Mouse (Mus musculus): Measurements from ENCODE around the gene Comp.

Comp gene

GRCm38 (mm10) chr8:70373397-70374317, at the start of gene Comp:
Gene Comp, plus strand, starts transcription at chr8:70373558.
- no peak for DNase-seq (ENCODE audit: low read depth, low spot score)

GRCm38 (mm10) chr8:70323716-70324115, 49.6 kb upstream of the Comp start:
- no peak for DNase-seq (ENCODE audit: low read depth, low spot score)

- DNase-seq (ENCODE audit: low read depth, low spot score) = no peak
Measured at GRCm38 (mm10) chr8:70327512-70327911, 45.8 kb upstream of the Comp start.

GRCm38 (mm10) chr8:70329124-70329834, 44.1 kb upstream of the Comp start, which contains the start of gene Gdf1:
Gene Gdf1, plus strand, starts transcription at chr8:70329817.
- DNase-seq (ENCODE audit: low read depth, low spot score) = peak; percentile 86

- DNase-seq (ENCODE audit: low read depth, low spot score) = peak; percentile 30
Measured at GRCm38 (mm10) chr8:70329835-70330740, 43.3 kb upstream of the Comp start.

- peak; percentile 88 for DNase-seq (ENCODE audit: low read depth, low spot score)
Measured at GRCm38 (mm10) chr8:70330741-70331364, 42.5 kb upstream of the Comp start.

- no peak for DNase-seq (ENCODE audit: low read depth, low spot score)
Measured at GRCm38 (mm10) chr8:70331526-70331925, 41.8 kb upstream of the Comp start.

- DNase-seq (ENCODE audit: low read depth, low spot score) = peak; percentile 73
Measured at GRCm38 (mm10) chr8:70332070-70332877, 41.1 kb upstream of the Comp start.

- DNase-seq (ENCODE audit: low read depth, low spot score) = no peak
Measured at GRCm38 (mm10) chr8:70332878-70333202, 40.5 kb upstream of the Comp start.

GRCm38 (mm10) chr8:70338931-70339330, 34.4 kb upstream of the Comp start:
- DNase-seq (ENCODE audit: low read depth, low spot score) = no peak

- no peak for DNase-seq (ENCODE audit: low read depth, low spot score)
Measured at GRCm38 (mm10) chr8:70340659-70341058, 32.7 kb upstream of the Comp start.

- DNase-seq (ENCODE audit: low read depth, low spot score) = no peak
Measured at GRCm38 (mm10) chr8:70342007-70342406, 31.4 kb upstream of the Comp start.

- DNase-seq (ENCODE audit: low read depth, low spot score) = no peak
Measured at GRCm38 (mm10) chr8:70343076-70343475, 30.3 kb upstream of the Comp start.

- peak; percentile 75 for DNase-seq (ENCODE audit: low read depth, low spot score)
Measured at GRCm38 (mm10) chr8:70343696-70344095, 29.7 kb upstream of the Comp start.

GRCm38 (mm10) chr8:70344279-70344678, 29.1 kb upstream of the Comp start:
- no peak for DNase-seq (ENCODE audit: low read depth, low spot score)

GRCm38 (mm10) chr8:70347443-70347842, 25.9 kb upstream of the Comp start:
- DNase-seq (ENCODE audit: low read depth, low spot score) = no peak

GRCm38 (mm10) chr8:70347860-70348420, 25.4 kb upstream of the Comp start:
- no peak for DNase-seq (ENCODE audit: low read depth, low spot score)

- no peak for DNase-seq (ENCODE audit: low read depth, low spot score)
Measured at GRCm38 (mm10) chr8:70351035-70351999, 22.0 kb upstream of the Comp start.

- DNase-seq (ENCODE audit: low read depth, low spot score) = no peak
Measured at GRCm38 (mm10) chr8:70352000-70352384, 21.4 kb upstream of the Comp start.
